19 mouse cellular contexts compared by ENCODE assay signal in the genomic region with DNA sequence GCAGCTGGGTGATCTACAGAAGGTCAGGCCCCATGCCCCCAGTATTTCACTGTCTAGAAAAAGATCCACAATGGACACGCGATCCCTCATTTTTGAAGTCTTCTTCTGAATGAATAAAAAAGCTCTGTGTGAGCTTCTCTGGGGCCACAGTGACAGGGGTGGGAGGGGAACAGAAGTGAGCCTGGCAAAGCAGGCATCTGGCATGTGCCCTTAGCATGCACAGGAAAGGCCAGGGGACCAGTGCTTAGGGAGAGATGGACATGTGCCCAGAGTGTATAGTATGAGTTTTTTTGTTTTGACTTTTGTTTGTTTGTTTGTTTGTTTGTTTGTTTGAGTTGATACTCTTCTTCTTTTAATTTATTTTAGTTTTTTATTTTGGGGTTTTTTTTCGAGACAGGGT.
"Had no signal": no experiment of that assay in that cellular context is flagged by ENCODE, and none has a peak within 500 bp of the region (broad histone marks: within the 10 kb centered on the region; RNA-seq: fewer than 3 reads in every experiment).

No protein-coding gene starts in this region.

- ATAC-seq: liver, postnatal 0 days; lung, postnatal 0 days; midbrain, embryonic 13.5 days; midbrain, embryonic 15.5 days had no signal

- H3K4me2 ChIP-seq: lung, embryonic 15.5 days; midbrain, embryonic 11.5 days; midbrain, embryonic 13.5 days; midbrain, embryonic 15.5 days had no signal

- H3K9ac ChIP-seq: liver, postnatal 0 days; lung, embryonic 15.5 days; midbrain, embryonic 13.5 days; midbrain, embryonic 15.5 days had no signal

- H3K9me3 ChIP-seq: lung, embryonic 15.5 days; midbrain, embryonic 13.5 days; midbrain, embryonic 15.5 days had no signal

- H3K4me1 ChIP-seq: megakaryocyte, embryonic 14.5 days had no signal

- H3K36me3 ChIP-seq: lung, embryonic 15.5 days; midbrain, embryonic 13.5 days; midbrain, embryonic 15.5 days had no signal

- DNase-seq: liver, postnatal 0 days; lung, adult 2 months; lung, postnatal 14 days; lung, postnatal 36 days; retina, postnatal 1 day; right cerebral cortex, adult 18-20 months; right cerebral cortex, postnatal 25 days; right cerebral cortex, postnatal 4 days; spleen, adult 18-20 months; thymus, adult 18-20 months; thymus, postnatal 14 days; thymus, postnatal 36 days had no signal

- H3K27me3 ChIP-seq: lung, embryonic 15.5 days; megakaryocyte, embryonic 14.5 days; midbrain, embryonic 13.5 days; midbrain, embryonic 15.5 days had no signal

- H3K4me3 ChIP-seq: lung, embryonic 15.5 days; megakaryocyte, embryonic 14.5 days; midbrain, embryonic 13.5 days; midbrain, embryonic 15.5 days had no signal

- H3K27ac ChIP-seq: lung, embryonic 15.5 days; macrophage; midbrain, embryonic 13.5 days; midbrain, embryonic 15.5 days had no signal
